Mouse (Mus musculus): ENCODE measurements around the gene Kcnj4. TPM values are rescaled to one million over a fixed set of nuclear protein-coding genes. Genes with fewer than 3 reads are reported as not detected.

The Kcnj4 gene
- polyA plus RNA-seq, 1 experiment from 2014 or later, result 0.10 TPM

- H3K4me2 ChIP-seq, result peak overlapping the region; percentile 88; the same call in 1 of the 2 replicates
Measured at GRCm38 (mm10) chr15:79442961-79443518, 62.0 kb downstream of the Kcnj4 start.

GRCm38 (mm10) chr15:79442257-79442611 lies 62.8 kb downstream of the Kcnj4 start:
- H3K9ac ChIP-seq, result peak overlapping the region; percentile 100
- peak overlapping the region; percentile 88 for H3K4me2 ChIP-seq
- peaks cover 44% of the 10 kb centered on the region for H3K4me1 ChIP-seq
- peak overlapping the region; percentile 98 for H3K4me3 ChIP-seq
- ATAC-seq (replicated peaks), result peak; percentile 41
- WGBS, result 3% methylated on average over 6 of the region's 6 CpGs
- no peaks in the 10 kb centered on the region for H3K9me3 ChIP-seq
- no peaks in the 10 kb centered on the region; the same call in 1 of the 2 replicates for H3K36me3 ChIP-seq (replicated peaks)
- peak overlapping the region; percentile 97 for H3K27ac ChIP-seq
- H3K27me3 ChIP-seq (replicated peaks), result no peaks in the 10 kb centered on the region

More at GRCm38 (mm10) chr15:79442961-79443518, 62.0 kb downstream of the Kcnj4 start:
- no peak overlapping the region for H3K27ac ChIP-seq
- no peaks in the 10 kb centered on the region for H3K27me3 ChIP-seq (replicated peaks)
- WGBS, result 79% methylated on average over 9 of the region's 9 CpGs
- H3K4me3 ChIP-seq, result no peak overlapping the region
- H3K4me1 ChIP-seq, result peaks cover 36% of the 10 kb centered on the region
- H3K9ac ChIP-seq, result no peak overlapping the region
- ATAC-seq (replicated peaks), result no peak; the same call in 1 of the 2 replicates
- no peaks in the 10 kb centered on the region for H3K36me3 ChIP-seq (replicated peaks)
- no peaks in the 10 kb centered on the region for H3K9me3 ChIP-seq

- Histone ChIP-seq H3K4me3 (peak overlapping the region; percentile 98), H3K36me3 (replicated peaks) (no peaks in the 10 kb centered on the region; the same call in 1 of the 2 replicates), H3K27me3 (replicated peaks) (no peaks in the 10 kb centered on the region), H3K4me1 (peaks cover 51% of the 10 kb centered on the region), H3K9ac (peak overlapping the region; percentile 100), H3K27ac (peak overlapping the region; percentile 97), H3K4me2 (peak overlapping the region; percentile 88), H3K9me3 (no peaks in the 10 kb centered on the region)
- WGBS, result 0% methylated on average over 69 of the region's 107 CpGs
- ATAC-seq (replicated peaks), result peak; percentile 72
Measured at GRCm38 (mm10) chr15:79441331-79442256, 63.4 kb downstream of the Kcnj4 start.

GRCm38 (mm10) chr15:79440651-79441330 lies 64.2 kb downstream of the Kcnj4 start:
- peak overlapping the region; percentile 88 for H3K4me2 ChIP-seq
- peak; percentile 43 for ATAC-seq (replicated peaks)
- WGBS, result 10% methylated on average over 11 of the region's 11 CpGs

GRCm38 (mm10) chr15:79440223-79440622 lies 64.8 kb downstream of the Kcnj4 start:
- H3K9me3 ChIP-seq, result no peaks in the 10 kb centered on the region
- WGBS, result 71% methylated on average over 4 of the region's 4 CpGs
- no peaks in the 10 kb centered on the region; the same call in 1 of the 2 replicates for H3K36me3 ChIP-seq (replicated peaks)
- H3K4me2 ChIP-seq, result peak overlapping the region; percentile 88
- ATAC-seq (replicated peaks), result no peak
- H3K27me3 ChIP-seq (replicated peaks), result no peaks in the 10 kb centered on the region
- H3K4me3 ChIP-seq, result peak overlapping the region; percentile 98
- H3K4me1 ChIP-seq, result peaks cover 64% of the 10 kb centered on the region
- H3K27ac ChIP-seq, result peak overlapping the region; percentile 97; the same call in 1 of the 2 replicates
- peak overlapping the region; percentile 100 for H3K9ac ChIP-seq

More at GRCm38 (mm10) chr15:79440651-79441330, 64.2 kb downstream of the Kcnj4 start:
- no peaks in the 10 kb centered on the region for H3K27me3 ChIP-seq (replicated peaks)
- H3K9ac ChIP-seq, result peak overlapping the region; percentile 100
- H3K9me3 ChIP-seq, result no peaks in the 10 kb centered on the region
- H3K27ac ChIP-seq, result peak overlapping the region; percentile 97
- H3K4me3 ChIP-seq, result peak overlapping the region; percentile 98
- H3K36me3 ChIP-seq (replicated peaks), result no peaks in the 10 kb centered on the region; the same call in 1 of the 2 replicates
- peaks cover 59% of the 10 kb centered on the region for H3K4me1 ChIP-seq

- no peak for ATAC-seq (replicated peaks)
- Histone ChIP-seq H3K9ac (peak overlapping the region; percentile 100), H3K4me2 (peak overlapping the region; percentile 88), H3K36me3 (replicated peaks) (no peaks in the 10 kb centered on the region; the same call in 1 of the 2 replicates), H3K4me3 (peak overlapping the region; percentile 98; the same call in 1 of the 2 replicates), H3K27ac (no peak overlapping the region), H3K4me1 (peaks cover 67% of the 10 kb centered on the region), H3K27me3 (replicated peaks) (no peaks in the 10 kb centered on the region), H3K9me3 (no peaks in the 10 kb centered on the region)
- WGBS, result 82% methylated on average over 4 of the region's 4 CpGs
Measured at GRCm38 (mm10) chr15:79439386-79439785, 65.7 kb downstream of the Kcnj4 start.

GRCm38 (mm10) chr15:79438816-79439215 lies 66.2 kb downstream of the Kcnj4 start:
- H3K4me2 ChIP-seq, result peak overlapping the region; percentile 88
- peaks cover 67% of the 10 kb centered on the region for H3K4me1 ChIP-seq
- WGBS, result 87% methylated on average over 8 of the region's 8 CpGs
- no peaks in the 10 kb centered on the region for H3K27me3 ChIP-seq (replicated peaks)
- no peak overlapping the region for H3K27ac ChIP-seq
- H3K36me3 ChIP-seq (replicated peaks), result peaks cover 3% of the 10 kb centered on the region; the same call in 1 of the 2 replicates
- ATAC-seq (replicated peaks), result no peak
- H3K9ac ChIP-seq, result peak overlapping the region; percentile 100; the same call in 1 of the 2 replicates
- no peaks in the 10 kb centered on the region for H3K9me3 ChIP-seq
- peak overlapping the region; percentile 98; the same call in 1 of the 2 replicates for H3K4me3 ChIP-seq

- Histone ChIP-seq H3K4me2 (peak overlapping the region; percentile 88), H3K4me1 (peaks cover 67% of the 10 kb centered on the region), H3K9ac (no peak overlapping the region), H3K9me3 (no peaks in the 10 kb centered on the region), H3K27me3 (replicated peaks) (no peaks in the 10 kb centered on the region), H3K36me3 (replicated peaks) (peaks cover 3% of the 10 kb centered on the region; the same call in 1 of the 2 replicates), H3K27ac (no peak overlapping the region), H3K4me3 (no peak overlapping the region)
- 83% methylated on average over 6 of the region's 6 CpGs for WGBS
- ATAC-seq (replicated peaks), result no peak
Measured at GRCm38 (mm10) chr15:79438209-79438810, 66.7 kb downstream of the Kcnj4 start.

- WGBS, result 89% methylated on average over 12 of the region's 12 CpGs
- ATAC-seq (replicated peaks), result no peak
- Histone ChIP-seq H3K9ac (no peak overlapping the region), H3K27ac (no peak overlapping the region), H3K4me2 (no peak overlapping the region), H3K36me3 (replicated peaks) (peaks cover 3% of the 10 kb centered on the region; the same call in 1 of the 2 replicates), H3K9me3 (no peaks in the 10 kb centered on the region), H3K4me1 (peaks cover 70% of the 10 kb centered on the region), H3K4me3 (no peak overlapping the region), H3K27me3 (replicated peaks) (no peaks in the 10 kb centered on the region)
Measured at GRCm38 (mm10) chr15:79437541-79438208, 67.4 kb downstream of the Kcnj4 start.

GRCm38 (mm10) chr15:79436481-79436921 lies 68.5 kb downstream of the Kcnj4 start:
- no peak for ATAC-seq (replicated peaks)
- Histone ChIP-seq H3K4me1 (peaks cover 65% of the 10 kb centered on the region), H3K9me3 (no peaks in the 10 kb centered on the region), H3K27ac (no peak overlapping the region), H3K27me3 (replicated peaks) (no peaks in the 10 kb centered on the region), H3K36me3 (replicated peaks) (peaks cover 3% of the 10 kb centered on the region; the same call in 1 of the 2 replicates), H3K4me2 (no peak overlapping the region), H3K9ac (no peak overlapping the region), H3K4me3 (no peak overlapping the region)
- 50% methylated on average over 7 of the region's 7 CpGs for WGBS

GRCm38 (mm10) chr15:79435191-79435671 lies 69.8 kb downstream of the Kcnj4 start:
- Histone ChIP-seq H3K27me3 (replicated peaks) (no peaks in the 10 kb centered on the region), H3K9ac (no peak overlapping the region), H3K4me2 (no peak overlapping the region), H3K9me3 (no peaks in the 10 kb centered on the region), H3K4me3 (no peak overlapping the region), H3K36me3 (replicated peaks) (peaks cover 8% of the 10 kb centered on the region; the same call in 1 of the 2 replicates), H3K27ac (no peak overlapping the region), H3K4me1 (peaks cover 60% of the 10 kb centered on the region)
- no peak for ATAC-seq (replicated peaks)
- 26% methylated on average over 7 of the region's 7 CpGs for WGBS
